Mouse (Mus musculus): ENCODE data around the gene Egfl8.

GRCm38 (mm10) chr17:34627943-34628643 lies 12.3 kb upstream of the Egfl8 start, which contains the start of gene Ppt2:
- TF ChIP-seq GATA1 (IDR thresholded peaks at IDR 0.05; ENCODE audit: low read length): no peak
- TF ChIP-seq TAL1 (IDR thresholded peaks at IDR 0.05; ENCODE audit: low read length): no peak
